Mouse (Mus musculus) liver, embryonic 14.5 days (tissue): ENCODE data around the gene 4930558K02Rik. TPM values are rescaled to one million over a fixed set of nuclear protein-coding genes. Genes with fewer than 3 reads are reported as not detected.

Experiments used
- ATAC-seq: fragments of 200-750 bp; cut with Nextera tagmentation; 2 replicates; pipeline ENCODE4 v1.8.0; 2017; ENCODE audit warnings: moderate number of reproducible peaks, mild to moderate bottlenecking, moderate library complexity; ENCODE audit not compliant: insufficient read depth
- DNase-seq, 3 experiments: peaks; one replicate each; pipeline ENCODE4 v3.0.0-alpha.2; 2012 to 2013; ENCODE audit warnings: low read depth in 3 of 3, low spot score in 3 of 3
- H3K27ac ChIP-seq: fragments of 300-500 bp; sonication (generic); 2 replicates; pipeline ENCODE4 v1.5.1; 2014; ENCODE audit warnings: moderate library complexity, mild to moderate bottlenecking, control low read depth, inconsistent platforms
- H3K27me3 ChIP-seq: fragments of 300-500 bp; sonication (generic); 2 replicates; pipeline ENCODE4 v1.6.1; 2014; ENCODE audit warnings: mild to moderate bottlenecking, low read length, moderate library complexity; ENCODE audit not compliant: control insufficient read depth, insufficient read depth
- H3K36me3 ChIP-seq: fragments of 300-500 bp; sonication (generic); replicated peaks from 2 replicates; pipeline ENCODE4 v1.6.1; 2014; ENCODE audit warnings: low read depth; ENCODE audit not compliant: control insufficient read depth, insufficient read depth
- H3K4me1 ChIP-seq, 2 experiments: fragments of 200-500 bp in 1 of 2; fragments of 300-500 bp in 1 of 2; sonication (generic) in 1 of 2; replicated peaks; 2 replicates each; pipeline ENCODE4 v1.6.1; 2012 to 2014; ENCODE audit warnings: antibody characterized with exemption in 1 of 2, inconsistent platforms in 1 of 2, low read length in 1 of 2; ENCODE audit not compliant: control insufficient read depth in 2 of 2, insufficient read depth in 2 of 2
- H3K4me2 ChIP-seq: fragments of 300-500 bp; sonication (generic); 2 replicates; pipeline ENCODE4 v1.6.1; 2014; ENCODE audit warnings: low read depth, mild to moderate bottlenecking, control low read depth, moderate library complexity
- H3K4me3 ChIP-seq, 2 experiments: fragments of 200-500 bp in 1 of 2; fragments of 300-500 bp in 1 of 2; sonication (generic) in 1 of 2; 2 replicates each; pipeline ENCODE4 v1.5.1; 2012 to 2014; ENCODE audit warnings: low read depth in 2 of 2, low read length in 2 of 2, mild to moderate bottlenecking in 2 of 2, control low read depth in 1 of 2, inconsistent platforms in 1 of 2, moderate library complexity in 1 of 2; ENCODE audit not compliant: insufficient read depth in 1 of 2
- H3K9ac ChIP-seq: fragments of 300-500 bp; sonication (generic); replicated peaks from 2 replicates; pipeline ENCODE4 v1.6.1; 2014; ENCODE audit warnings: mild to moderate bottlenecking, control low read depth, moderate library complexity
- H3K9me3 ChIP-seq: fragments of 300-500 bp; sonication (generic); 2 replicates; pipeline ENCODE4 v1.6.1; 2016; ENCODE audit warnings: low read length, mixed read lengths; ENCODE audit not compliant: control insufficient read depth
- CTCF ChIP-seq: IDR thresholded peaks from 2 replicates; pipeline ENCODE4 v1.5.1; 2016; ENCODE audit warnings: antibody characterized with exemption, low read depth, control low read depth
- EP300 ChIP-seq: IDR thresholded peaks from 2 replicates; pipeline ENCODE4 v1.6.1; 2016; ENCODE audit warnings: antibody characterized with exemption, low read depth
- WGBS: fragments of 180-500 bp; shearing (Covaris S2); extraction: QIAGEN DNeasy Blood & Tissue Kit; methylation state at CpG from one replicate; pipeline ENCODE4 v1.1.7; 2014; ENCODE audit not compliant: insufficient replicate concordance; 5-methylcytosine and 5-hydroxymethylcytosine counted together
- polyA plus RNA-seq, 2 experiments: library from polyadenylated mRNA; depleted of rRNA in 1 of 2; stranded (reverse) in 1 of 2; unstranded in 1 of 2; fragments of >200 nt; fragmentation: Nextera tagmentation in 1 of 2; extraction: Ambion mirVana in 1 of 2; gene quantifications; 2 replicates each; pipeline versions ENCODE4 v1.2.1 to v1.2.3; 2012 to 2014

Gene 4930558K02Rik
- polyA plus RNA-seq, 2 experiments, result not detected

- no peak overlapping the region for H3K4me2 ChIP-seq
These were observed 25.0 kb upstream of the 4930558K02Rik start for GRCm38 (mm10) chr1:162004518-162004780.

GRCm38 (mm10) chr1:162003729-162004517, 24.5 kb upstream of the 4930558K02Rik start:
- no peaks in the 10 kb centered on the region for H3K27me3 ChIP-seq
- no peaks in the 10 kb centered on the region for H3K9me3 ChIP-seq
- no peak overlapping the region for H3K4me2 ChIP-seq
- H3K4me1 ChIP-seq, result peaks cover 0 to 11% of the 10 kb centered on the region in 2 experiments; a peak in 3 of 4 replicates
- 61% methylated on average over 14 of the region's 14 CpGs for WGBS
- no peaks in the 10 kb centered on the region for H3K36me3 ChIP-seq
- H3K4me3 ChIP-seq, result no peak overlapping the region
- ATAC-seq (no peak), DNase-seq (no peak)
- TF ChIP-seq EP300 (no peak), CTCF (no peak)
- H3K9ac ChIP-seq, result no peak overlapping the region
- no peak overlapping the region for H3K27ac ChIP-seq

More at GRCm38 (mm10) chr1:162004518-162004780, 25.0 kb upstream of the 4930558K02Rik start:
- Histone ChIP-seq H3K27me3 (no peaks in the 10 kb centered on the region), H3K36me3 (no peaks in the 10 kb centered on the region), H3K9me3 (no peaks in the 10 kb centered on the region), H3K4me1 (peaks cover 0 to 11% of the 10 kb centered on the region in 2 experiments; a peak in 3 of 4 replicates), H3K27ac (no peak overlapping the region), H3K9ac (no peak overlapping the region), H3K4me3 (no peak overlapping the region)
- DNase-seq, result no peak
- no peak for ATAC-seq
- no peak for TF ChIP-seq EP300
- no peak for TF ChIP-seq CTCF
- WGBS, result 44% methylated on average over 7 of the region's 7 CpGs

GRCm38 (mm10) chr1:162001328-162001727, 21.9 kb upstream of the 4930558K02Rik start:
- Histone ChIP-seq H3K9me3 (no peaks in the 10 kb centered on the region), H3K4me3 (no peak overlapping the region), H3K4me2 (no peak overlapping the region), H3K9ac (no peak overlapping the region), H3K27ac (no peak overlapping the region), H3K36me3 (no peaks in the 10 kb centered on the region), H3K27me3 (no peaks in the 10 kb centered on the region), H3K4me1 (peaks cover 0 to 11% of the 10 kb centered on the region in 2 experiments; a peak in 3 of 4 replicates)
- WGBS, result 75% methylated on average over 8 of the region's 8 CpGs
- DNase-seq (no peak), ATAC-seq (no peak)
- TF ChIP-seq EP300 (no peak), CTCF (no peak)

- DNase-seq (peak; percentile 30 to 49 (median 35)), ATAC-seq (no peak)
- H3K27ac ChIP-seq, result no peak overlapping the region
- WGBS, result 11% methylated on average over 4 of the region's 4 CpGs
- no peak overlapping the region for H3K4me3 ChIP-seq
- H3K4me2 ChIP-seq, result peak overlapping the region; percentile 16; the same call in 1 of the 2 replicates
- TF ChIP-seq EP300 (no peak), CTCF (peak; percentile 66)
- no peaks in the 10 kb centered on the region for H3K9me3 ChIP-seq
- H3K27me3 ChIP-seq, result no peaks in the 10 kb centered on the region
- H3K36me3 ChIP-seq, result no peaks in the 10 kb centered on the region
- peaks cover 0 to 10% of the 10 kb centered on the region in 2 experiments; a peak in 2 of 4 replicates for H3K4me1 ChIP-seq
- H3K9ac ChIP-seq, result no peak overlapping the region
These were observed 20.5 kb upstream of the 4930558K02Rik start for GRCm38 (mm10) chr1:161999882-162000371.

- no peak overlapping the region for H3K9ac ChIP-seq
- H3K4me3 ChIP-seq, result no peak overlapping the region
- no peaks in the 10 kb centered on the region for H3K9me3 ChIP-seq
- no peak for ATAC-seq
- no peak for DNase-seq
- TF ChIP-seq EP300 (no peak), CTCF (no peak)
- H3K36me3 ChIP-seq, result no peaks in the 10 kb centered on the region
- no peak overlapping the region for H3K4me2 ChIP-seq
- peaks cover 0 to 7% of the 10 kb centered on the region in 2 experiments; a peak in 1 of 4 replicates for H3K4me1 ChIP-seq
- H3K27ac ChIP-seq, result no peak overlapping the region
- 23% methylated on average over 5 of the region's 5 CpGs for WGBS
- no peaks in the 10 kb centered on the region for H3K27me3 ChIP-seq
These were observed 19.9 kb upstream of the 4930558K02Rik start for GRCm38 (mm10) chr1:161999338-161999737.
